Mouse (Mus musculus) cerebellum, adult (tissue): ENCODE measurements around the gene Ccdc120.
"Not testable (repeated sequence)": the region's sequence is repeated elsewhere in the genome, so short reads cannot be mapped to it uniquely, and the experiment has no call there.

Source experiments
- ATAC-seq: cut with Nextera tagmentation; 2 replicates; pipeline ENCODE4 v1.9.2; 2017; ENCODE audit warnings: mild to moderate bottlenecking, moderate library complexity, mixed read lengths; ENCODE audit not compliant: insufficient number of reproducible peaks, low FRiP score, low TSS enrichment

Ccdc120 gene

DNA sequence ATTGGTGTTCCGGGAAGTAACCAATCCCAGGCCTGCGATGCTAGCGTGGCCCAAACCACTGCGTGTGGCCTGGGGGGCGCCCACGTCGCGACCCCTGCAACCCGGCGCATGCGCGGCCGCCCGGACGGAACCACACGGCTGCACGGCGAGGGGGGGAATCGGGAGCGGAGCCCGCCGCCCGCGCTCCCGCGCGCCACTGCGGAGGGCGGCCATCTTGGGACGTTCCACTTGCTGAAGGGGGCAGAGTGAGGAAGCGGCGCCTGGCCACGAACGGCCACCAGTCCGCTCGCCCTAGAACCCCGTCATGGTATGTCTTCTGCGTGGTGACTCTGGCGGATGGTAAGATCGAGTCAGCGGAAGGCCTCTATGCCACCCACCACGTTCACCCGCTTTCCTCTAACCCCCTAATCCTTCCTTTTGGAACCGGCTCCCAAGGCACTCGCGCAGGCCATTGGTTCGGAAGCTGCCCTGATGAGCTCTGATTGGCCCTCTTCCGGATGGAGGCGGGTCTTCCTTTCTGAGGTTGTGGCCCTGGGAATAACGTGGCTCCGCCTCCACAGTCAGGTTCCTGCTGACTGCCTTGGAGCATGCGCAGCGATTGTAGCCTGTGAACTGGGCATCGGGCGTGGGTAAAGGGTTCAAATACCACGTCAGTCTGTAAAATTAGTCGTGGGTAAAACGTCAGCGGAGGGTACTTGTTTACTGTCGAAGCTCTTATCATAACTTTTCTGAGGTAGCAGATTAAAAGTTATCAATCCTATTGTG is 36.4 kb downstream of the Ccdc120 start, which contains the start of gene Wdr45:
Gene Wdr45 (plus strand): TSS at position 199 of the 765 bp plus-strand sequence.
- peak; percentile 95 for ATAC-seq

DNA sequence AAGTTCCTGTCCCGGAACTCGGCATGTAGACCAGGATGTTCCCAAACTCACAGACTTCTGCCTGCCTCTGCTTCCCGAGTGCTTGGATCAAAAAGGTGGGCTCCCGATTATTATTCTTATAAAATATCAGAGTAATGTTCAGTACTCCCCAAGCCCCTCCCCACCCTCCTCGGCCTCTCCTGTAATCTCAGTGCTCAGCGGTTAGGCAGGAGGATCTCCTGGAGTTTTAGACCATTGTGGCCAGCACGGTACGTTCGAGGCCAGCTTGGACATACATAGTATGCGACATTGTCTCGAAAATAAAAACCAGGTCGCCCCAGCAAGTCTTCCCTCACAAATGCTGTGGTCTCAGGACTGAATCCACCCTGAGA is 37.0 kb downstream of the Ccdc120 start:
- not testable (repeated sequence) for ATAC-seq

DNA sequence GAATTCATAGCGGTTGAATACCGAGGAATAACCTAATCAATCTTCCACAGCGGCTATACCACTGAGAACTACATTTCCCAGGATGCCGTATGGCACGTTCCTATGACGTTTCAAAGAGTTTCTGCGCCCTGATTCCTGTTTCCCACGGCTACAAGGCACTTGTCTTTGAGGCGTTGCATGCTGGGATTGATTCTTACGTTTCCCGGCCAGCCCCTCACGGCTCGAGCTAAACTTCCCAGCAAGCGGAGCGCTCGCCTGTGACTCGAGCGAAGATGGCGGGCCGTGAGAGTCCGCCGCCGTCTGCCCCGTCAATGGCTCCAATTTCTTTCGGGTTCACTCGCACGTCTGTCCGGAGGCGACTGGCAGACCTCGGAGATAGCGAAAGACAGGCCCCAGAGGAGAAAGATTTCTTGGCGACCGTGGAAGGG is 53.7 kb downstream of the Ccdc120 start, which contains the start of gene Gpkow:
Gene Gpkow (plus strand): TSS at position 178 of the 428 bp plus-strand sequence.
- ATAC-seq, result peak; percentile 100

DNA sequence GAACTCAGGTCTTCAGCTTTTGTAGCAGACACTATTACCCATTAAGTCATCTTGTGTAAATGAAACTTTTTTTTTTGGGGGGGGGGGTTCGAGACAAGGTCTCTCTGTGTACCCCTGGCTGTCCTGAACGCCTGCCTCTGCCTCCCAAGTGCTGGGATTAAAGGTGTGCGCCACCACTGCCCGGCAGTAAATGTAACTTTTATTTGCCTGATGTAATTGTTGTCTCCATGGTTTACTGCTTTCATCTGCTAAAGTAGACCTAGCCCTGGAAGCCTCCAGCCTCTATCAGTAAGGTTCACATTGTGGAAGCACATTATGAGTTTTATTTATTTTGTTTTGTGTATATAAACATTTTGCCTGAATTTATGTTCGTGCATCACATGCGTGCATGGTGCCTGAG is 54.2 kb downstream of the Ccdc120 start:
- ATAC-seq, result no peak

DNA sequence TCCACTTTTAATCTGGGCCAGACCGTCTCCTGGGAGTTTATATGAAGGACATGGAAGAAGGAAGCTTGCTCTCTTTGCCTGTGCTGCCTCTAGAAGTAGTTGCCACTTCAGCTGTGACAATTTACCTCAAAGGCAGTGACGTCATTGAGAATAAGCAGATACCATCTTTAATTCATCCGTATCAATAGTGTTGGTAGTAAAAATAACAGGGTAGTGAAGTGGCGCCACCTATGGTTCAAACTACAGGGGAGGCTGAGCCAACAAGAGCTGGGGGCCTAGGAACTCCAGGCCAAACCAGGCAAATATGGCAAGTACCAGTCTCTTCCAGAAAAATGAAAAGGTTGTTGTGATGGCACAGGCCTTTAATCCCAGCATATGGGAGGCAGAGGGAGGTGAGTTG is 57.8 kb downstream of the Ccdc120 start:
- ATAC-seq, result no peak

DNA sequence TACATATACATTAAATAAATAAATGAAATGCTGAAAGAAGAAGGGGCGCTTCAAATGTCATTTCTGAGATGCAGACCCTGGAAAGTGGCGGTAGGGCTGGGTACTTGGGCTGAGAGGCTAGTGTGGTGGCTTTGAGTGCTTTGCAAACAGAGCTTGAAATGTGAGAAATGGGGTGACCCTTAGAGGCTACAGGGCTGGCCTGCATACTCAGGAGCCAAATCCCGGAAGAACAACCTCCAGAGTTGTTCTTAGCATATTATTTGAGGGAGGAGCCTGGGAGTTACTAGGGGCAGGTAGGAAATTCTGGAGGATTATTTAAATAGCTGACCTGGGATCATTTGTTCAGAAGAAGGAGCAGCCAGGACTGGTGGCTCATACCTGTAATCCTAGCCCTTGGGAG is 60.2 kb downstream of the Ccdc120 start:
- no peak for ATAC-seq

DNA sequence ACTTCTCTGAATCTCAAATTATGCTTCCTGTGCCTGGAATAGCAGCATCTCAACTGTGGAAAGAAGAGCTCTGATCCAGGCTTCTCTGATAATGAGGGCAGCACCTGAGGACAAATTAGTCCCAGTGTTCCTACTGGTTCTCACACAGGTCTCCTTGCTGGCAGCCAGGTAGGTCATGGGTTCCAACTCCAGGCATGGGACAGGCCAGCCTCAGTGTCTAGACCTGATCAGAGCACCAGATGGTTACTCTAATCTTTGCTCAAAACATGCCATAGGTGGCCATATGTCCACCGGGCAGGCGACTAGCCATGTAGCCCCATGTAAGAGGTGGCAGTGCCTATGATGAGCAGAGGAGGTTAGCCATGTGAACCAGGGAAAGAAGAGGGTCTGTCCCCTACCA is 62.4 kb downstream of the Ccdc120 start:
- ATAC-seq, result no peak
